Mouse (Mus musculus): Measurements from ENCODE around the gene Pcdh19.

Gene Pcdh19

GRCm38 (mm10) chrX:133657308-133658302, 31.2 kb downstream of the Pcdh19 start:
- DNase-seq (ENCODE audit: extremely low spot score) = no peak

- DNase-seq (ENCODE audit: extremely low spot score) = no peak
Measured at GRCm38 (mm10) chrX:133655876-133656538, 32.8 kb downstream of the Pcdh19 start.

DNA sequence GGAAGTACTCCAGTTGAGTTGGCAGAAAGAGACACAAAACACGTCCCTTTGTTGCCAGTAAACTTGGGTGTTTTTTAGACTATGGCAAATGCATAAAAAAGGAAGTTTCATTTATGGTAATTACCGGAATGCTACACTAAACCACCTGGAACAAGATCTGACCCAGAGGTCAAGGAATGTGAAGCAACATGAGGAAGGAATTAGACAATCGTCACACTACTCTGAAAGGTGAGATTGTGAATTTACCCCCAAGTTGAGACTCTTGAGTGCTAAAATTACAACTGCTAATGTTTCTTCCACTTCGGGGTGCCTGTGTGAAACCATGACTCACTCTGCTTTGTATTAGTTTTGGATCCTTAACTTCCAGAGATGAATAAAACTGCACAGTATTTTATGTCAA, 33.6 kb downstream of the Pcdh19 start:
- no peak for DNase-seq (ENCODE audit: extremely low spot score)

GRCm38 (mm10) chrX:133653071-133653470, 35.7 kb downstream of the Pcdh19 start:
- DNase-seq (ENCODE audit: extremely low spot score) = no peak

DNA sequence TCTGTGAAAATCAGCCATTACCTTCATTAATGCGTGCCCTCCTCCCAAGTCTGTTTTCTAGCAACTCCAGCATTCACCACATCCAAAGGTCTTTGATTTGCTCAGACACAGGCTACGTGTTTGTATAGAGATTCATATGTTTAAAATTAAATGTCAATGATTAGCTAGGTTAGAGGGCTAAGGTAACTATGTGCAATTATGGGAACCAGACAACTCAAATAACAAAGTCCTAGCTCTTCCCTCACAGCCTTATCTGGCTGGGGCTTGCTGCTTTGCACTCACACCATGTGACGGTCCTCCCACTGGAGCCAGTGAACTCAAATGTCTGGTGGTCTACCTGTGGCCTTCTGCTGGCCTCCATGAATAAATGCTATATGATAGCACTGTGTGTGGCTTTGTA, 38.4 kb downstream of the Pcdh19 start:
- no peak for DNase-seq (ENCODE audit: extremely low spot score)

DNA sequence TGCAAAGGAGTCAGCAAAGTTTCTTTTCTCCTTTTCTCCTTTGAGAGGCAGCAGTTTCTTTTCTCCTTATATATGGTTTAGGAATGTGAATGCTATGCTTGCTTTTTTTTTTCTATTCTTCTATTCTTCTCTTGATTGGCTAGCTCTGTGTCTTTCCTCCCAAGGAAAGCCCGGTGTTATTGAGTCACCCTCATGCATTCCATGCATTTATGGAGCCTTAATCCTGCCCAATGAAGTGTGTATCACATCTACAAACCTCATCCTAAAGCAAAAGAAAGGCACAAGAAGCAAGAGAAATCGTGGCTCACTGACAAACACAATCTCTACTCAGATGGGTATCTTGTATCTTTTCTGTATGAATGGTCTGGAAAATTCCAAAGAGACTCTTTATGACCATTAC, 41.0 kb downstream of the Pcdh19 start:
- no peak for DNase-seq (ENCODE audit: extremely low spot score)

DNA sequence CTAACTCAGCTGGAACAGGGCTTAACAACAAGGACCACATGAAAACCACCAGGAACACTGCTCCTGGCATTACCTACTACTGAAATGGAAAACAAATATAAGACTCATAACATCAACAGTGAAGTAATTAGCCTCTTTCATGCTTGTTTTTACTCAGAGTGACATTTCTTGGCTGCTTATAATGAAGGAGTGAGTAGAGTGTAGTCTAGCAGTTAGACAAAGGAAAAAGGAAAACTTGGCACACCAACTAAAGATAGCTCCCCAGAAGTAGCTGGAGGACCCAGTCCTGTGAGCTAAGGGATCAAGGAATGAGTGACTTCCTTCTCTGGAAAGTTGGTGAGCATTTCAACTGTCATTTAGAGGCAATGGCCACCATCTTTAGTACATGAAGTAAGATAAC, 49.3 kb downstream of the Pcdh19 start:
- DNase-seq (ENCODE audit: extremely low spot score) = no peak

- no peak for DNase-seq (ENCODE audit: extremely low spot score)
Measured at GRCm38 (mm10) chrX:133629538-133629937, 59.2 kb downstream of the Pcdh19 start.

DNA sequence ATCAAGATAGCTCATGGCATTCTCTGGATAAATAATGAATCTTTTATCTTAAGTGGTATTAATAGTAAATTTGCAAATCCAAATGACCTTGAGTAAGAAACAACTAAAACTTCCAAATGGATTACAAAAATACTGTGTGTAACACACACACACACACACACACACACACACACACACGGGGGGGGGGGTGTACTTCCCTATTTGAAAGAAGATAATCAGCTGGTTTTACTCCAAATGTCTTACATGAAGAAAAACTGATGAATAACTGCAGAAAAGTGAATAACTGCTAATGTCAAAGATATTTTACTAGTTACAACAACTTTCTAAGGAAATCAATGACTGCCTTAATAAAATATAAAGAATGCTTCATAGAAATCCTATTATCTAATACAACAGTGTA, 70.6 kb downstream of the Pcdh19 start:
- no peak for DNase-seq (ENCODE audit: extremely low spot score)

DNA sequence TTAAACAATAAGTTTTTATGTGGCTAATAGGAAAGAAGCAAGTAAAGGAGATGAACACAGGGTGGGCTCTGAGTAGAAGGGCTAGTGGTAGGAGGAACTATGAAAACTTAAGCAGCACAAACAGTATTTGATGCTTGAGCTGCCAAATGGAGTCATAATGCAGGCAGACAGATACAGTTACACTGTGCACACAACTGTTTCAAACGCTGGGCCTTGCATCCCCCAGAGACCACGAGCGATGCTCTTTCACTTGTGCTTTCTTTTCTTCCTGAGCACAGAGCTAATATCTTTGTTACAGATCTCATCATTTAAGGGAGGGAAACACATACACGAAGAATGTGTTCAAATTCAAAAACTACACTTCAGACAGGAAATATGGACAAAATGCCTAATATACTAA, 83.0 kb downstream of the Pcdh19 start:
- no peak for DNase-seq (ENCODE audit: extremely low spot score)

- DNase-seq (ENCODE audit: extremely low spot score) = no peak
Measured at GRCm38 (mm10) chrX:133604272-133604671, 84.5 kb downstream of the Pcdh19 start.

DNA sequence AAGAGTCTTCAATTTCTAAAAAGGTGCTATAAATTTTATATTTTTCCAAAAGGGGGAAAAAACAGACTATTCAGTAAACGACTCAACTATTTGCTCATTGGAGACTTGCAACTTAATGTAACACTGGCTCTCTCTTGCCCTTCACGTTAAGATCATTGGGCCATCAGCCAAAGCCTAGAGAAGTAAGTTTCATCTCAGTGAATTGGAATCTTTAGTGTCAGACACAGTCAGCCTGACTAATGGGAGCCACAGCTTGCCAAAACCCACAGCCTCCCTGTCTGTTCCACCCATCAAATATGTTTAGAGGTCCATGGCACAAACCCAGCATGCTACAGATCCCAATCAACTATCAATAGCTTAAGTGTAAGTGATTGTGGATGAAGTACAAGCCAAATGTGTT, 86.7 kb downstream of the Pcdh19 start:
- no peak for DNase-seq (ENCODE audit: extremely low spot score)

DNA sequence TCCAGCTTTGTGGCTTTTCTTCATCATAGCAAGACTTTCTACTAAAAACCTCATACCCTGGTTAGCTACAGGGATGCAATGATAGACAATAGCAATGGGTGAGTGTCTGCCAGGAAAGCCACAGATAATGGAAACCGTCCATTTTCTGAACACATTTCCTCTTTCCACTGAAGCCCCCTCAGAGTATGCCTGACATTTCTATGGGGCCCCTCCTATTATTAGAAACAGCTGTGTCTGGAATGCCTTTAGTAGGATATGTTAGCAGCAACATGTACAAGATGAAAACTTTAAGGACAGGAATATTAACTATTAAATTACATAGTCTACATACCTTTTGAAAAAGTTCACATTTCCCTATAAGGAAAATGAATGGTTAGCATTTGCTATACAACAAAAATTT, 87.1 kb downstream of the Pcdh19 start:
- no peak for DNase-seq (ENCODE audit: extremely low spot score)

DNA sequence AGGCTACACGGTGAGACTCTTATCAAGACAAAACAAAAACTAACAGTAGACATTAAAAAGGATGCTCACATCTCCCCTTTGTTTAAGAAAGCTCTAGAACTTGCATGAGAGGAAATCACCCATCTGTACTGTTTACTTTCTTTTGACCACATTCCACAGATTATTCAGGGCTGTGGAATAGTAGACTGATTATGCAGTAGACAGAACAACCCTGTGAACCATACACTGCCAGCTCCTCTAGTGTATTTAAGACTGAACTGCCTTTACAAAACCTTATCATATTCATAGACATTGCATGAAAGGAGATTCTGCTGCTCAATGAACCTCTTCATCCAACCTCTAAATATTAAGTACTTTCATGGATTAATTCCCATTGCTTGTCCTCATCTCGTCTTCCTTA, 87.6 kb downstream of the Pcdh19 start:
- DNase-seq (ENCODE audit: extremely low spot score) = no peak

DNA sequence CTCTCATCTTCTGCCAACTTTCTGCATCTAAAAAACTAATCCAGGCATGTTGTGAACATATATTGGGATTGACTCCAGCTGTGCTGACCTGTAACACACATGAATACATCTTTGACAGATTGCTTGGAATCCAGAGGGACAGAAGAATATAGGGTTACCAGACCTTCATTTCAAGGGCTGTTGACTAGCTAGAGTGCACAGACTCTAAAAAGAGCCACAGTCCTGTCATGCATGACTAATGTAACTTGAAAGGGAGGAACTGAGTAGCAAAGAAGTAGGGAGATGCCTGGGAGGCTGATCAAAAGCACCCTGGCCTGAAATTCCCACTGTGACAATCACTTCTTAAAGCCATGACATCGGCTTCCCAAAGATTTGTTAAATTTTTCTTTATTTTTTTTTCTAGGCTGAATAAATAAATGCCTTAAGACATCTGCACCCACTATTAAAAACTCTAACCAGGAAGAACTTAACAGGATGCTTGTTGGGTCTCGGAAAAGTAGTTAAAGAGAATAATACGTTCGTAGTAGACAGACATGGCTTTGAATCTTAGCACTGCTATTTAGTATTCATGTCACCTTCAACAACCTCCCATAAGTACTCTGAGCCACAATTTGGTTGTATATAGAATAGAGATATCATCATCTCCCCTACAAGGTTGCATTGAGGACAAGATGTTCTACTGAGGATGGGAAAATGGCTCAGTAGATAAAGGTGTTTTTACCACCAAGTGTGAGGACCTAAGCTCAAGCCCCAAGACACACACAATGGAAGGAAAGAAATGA, 113.0 kb downstream of the Pcdh19 start:
- peak; percentile 10 for DNase-seq (ENCODE audit: extremely low spot score)

DNA sequence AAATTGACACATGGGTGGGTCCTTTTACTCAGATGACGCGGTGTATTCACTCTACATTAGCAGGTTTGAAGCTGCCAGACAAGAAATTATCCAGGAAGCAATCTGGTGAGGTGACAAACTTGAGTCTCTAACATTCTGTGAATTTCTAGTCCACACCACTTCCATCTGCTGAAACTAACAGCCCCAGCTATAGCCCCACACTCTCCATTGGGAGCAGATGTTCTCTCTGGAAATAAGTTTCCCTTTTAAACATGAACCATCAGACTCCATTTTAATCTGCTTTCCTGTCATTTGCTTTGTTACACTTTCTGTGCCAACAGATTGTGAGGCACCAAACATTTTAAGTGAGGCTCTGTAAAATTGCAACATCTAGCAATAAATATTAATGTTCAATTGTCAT, 123.4 kb downstream of the Pcdh19 start:
- DNase-seq (ENCODE audit: extremely low spot score) = no peak
